Mouse (Mus musculus) right cerebral cortex, postnatal 36 days (tissue): ENCODE measurements around the gene Stoml2.

Experiments
- DNase-seq, 2 experiments: peaks; one replicate each; pipeline ENCODE4 v3.0.0; 2022; ENCODE audit warnings: low spot score in 2 of 2, mixed read lengths in 1 of 2

Stoml2 gene

DNA sequence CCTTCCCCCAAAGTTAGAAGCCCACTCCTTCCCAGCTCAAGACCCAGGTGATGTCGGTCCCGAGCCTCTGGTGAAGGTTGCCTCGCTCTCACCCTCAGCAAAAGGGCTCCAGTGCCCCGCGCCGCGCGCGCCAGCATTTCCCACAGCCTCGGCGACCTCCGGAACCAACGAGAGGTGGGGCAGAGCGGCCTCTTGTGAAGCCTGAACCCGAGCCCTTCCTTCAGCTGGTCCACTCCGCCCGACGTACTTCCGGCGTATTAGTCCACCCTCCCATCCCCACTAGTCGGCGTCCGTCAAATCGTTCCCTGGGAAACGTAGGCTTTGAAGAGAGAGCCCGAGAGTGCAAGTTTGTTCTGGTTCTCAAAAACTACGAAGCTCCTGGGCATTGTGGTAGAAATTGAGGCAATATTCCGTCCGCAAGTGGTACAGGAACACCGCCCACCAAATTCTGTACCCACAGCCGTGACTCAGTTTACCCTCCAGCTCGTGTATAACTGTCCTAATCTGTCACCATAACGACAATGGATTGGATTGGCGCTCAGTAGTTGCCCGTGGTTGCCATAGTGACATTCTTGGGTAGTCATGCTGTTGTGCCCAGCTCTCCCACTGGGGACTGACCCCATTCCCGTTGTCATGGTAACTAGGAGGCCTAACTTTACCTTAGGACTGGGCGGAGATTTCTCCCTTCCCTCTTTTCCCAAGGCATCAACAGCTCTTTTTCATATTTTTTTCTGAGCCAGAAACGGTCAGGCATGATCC lies at the start of gene Stoml2:
Gene Stoml2, minus strand, starts transcription at position 474 of the 759 bp plus-strand sequence.
- peak; percentile 90 to 94 for DNase-seq

DNA sequence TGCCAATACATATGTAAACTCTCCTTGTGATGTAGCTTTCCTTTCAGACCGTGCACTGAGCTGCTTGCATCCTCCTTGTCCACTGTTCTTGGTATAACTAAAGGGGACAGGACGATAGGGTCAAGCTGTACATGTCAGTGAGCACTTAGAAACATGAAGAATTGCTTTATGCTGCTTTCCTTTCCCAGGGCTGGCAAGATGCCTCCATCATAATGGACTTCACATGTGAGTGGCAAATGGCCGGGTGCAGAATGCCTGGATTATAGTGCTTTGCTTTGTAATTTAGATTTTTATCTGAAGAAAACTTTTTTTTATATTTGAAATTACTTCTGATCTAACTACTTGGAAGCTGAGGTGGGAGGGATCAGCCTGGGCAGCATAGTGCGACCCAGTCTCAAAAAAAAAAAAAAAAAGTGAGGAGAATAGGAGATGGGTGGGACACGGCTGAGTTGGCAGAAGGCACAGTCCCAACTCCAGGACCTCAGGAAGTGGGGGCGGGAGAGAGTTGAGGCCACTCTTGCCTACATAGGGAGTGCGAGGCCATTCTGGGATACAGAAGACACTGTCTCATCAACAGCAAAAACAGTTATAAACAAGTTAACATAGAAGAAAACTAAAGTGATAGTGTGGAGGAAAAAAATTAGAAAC lies 46.7 kb upstream of the Stoml2 start:
- no peak for DNase-seq

DNA sequence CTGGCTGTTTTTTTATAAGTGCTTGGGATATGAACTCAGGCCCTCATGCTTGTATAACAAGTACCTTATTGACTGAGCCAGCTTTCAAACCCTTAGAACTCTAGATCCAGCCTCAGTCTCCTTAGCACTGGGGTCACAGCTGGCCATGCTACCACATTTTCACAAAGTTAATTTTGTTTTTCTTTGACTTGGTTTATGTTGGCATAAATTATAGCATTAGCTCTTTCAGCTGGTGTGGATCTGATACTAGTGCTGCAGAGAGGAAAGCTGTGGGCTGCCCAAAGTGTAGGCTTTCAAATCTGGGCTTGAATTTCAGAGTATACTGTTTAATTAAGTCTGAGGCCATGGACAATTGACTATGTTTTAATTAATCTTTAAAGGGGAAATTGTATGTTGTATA lies 43.4 kb upstream of the Stoml2 start:
- no peak for DNase-seq

DNA sequence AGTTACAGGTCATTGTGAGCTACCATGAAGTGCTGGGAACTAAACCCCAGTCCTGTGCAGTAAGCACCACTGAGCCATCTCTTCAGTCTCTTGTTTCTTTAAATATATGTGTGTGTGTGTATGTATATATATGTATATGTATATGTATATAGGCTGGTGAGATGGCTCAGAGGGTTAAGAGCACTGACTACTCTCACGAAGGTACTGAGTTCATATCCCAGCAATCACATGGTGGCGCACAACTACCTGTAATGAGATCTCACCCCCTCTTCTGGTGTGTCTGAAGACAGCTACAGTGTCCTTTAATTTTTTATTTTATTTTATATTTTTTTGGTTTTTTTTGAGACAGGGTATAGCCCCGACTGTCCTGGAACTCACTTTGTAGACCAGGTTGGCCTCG lies 34.0 kb upstream of the Stoml2 start:
- no peak for DNase-seq

DNA sequence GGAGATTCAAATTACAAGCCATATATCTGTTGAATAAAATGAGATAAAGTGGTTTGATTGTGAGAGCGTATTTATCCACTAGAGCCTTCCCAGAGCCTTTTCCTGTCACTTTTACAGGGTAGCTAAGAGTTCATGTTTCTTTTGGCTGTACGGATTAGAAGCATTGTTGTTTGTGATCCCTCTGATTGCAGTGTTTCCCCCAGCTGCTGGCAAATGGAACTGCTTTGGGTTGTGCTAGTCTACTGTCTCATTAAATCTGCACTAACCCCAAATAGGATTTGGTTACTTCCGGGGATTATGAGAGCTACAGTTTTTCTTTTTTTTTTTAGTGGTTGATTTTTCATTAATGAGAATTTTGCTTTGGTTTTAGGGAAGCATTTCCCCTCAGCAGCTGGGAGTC lies 28.8 kb upstream of the Stoml2 start:
- DNase-seq, result no peak

DNA sequence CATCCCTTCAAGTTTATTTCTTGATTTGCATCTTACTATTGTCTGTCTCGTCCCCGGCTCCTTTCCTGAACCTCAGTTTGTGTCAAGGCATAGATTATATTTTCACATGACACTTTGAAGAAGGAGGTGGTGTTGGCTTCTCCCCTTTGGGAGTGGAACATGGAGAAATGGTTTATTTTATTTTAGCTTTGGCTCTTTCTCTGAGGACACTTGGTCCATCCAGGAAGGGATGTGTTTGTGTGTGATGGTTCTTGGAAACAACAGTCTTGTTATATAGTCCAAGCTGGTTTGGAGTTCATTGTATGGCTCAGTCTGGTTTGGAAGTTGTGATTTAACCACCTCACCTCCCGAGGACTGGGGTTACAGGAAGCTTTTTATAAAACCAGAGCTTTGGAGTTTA lies 28.2 kb upstream of the Stoml2 start:
- no peak for DNase-seq

DNA sequence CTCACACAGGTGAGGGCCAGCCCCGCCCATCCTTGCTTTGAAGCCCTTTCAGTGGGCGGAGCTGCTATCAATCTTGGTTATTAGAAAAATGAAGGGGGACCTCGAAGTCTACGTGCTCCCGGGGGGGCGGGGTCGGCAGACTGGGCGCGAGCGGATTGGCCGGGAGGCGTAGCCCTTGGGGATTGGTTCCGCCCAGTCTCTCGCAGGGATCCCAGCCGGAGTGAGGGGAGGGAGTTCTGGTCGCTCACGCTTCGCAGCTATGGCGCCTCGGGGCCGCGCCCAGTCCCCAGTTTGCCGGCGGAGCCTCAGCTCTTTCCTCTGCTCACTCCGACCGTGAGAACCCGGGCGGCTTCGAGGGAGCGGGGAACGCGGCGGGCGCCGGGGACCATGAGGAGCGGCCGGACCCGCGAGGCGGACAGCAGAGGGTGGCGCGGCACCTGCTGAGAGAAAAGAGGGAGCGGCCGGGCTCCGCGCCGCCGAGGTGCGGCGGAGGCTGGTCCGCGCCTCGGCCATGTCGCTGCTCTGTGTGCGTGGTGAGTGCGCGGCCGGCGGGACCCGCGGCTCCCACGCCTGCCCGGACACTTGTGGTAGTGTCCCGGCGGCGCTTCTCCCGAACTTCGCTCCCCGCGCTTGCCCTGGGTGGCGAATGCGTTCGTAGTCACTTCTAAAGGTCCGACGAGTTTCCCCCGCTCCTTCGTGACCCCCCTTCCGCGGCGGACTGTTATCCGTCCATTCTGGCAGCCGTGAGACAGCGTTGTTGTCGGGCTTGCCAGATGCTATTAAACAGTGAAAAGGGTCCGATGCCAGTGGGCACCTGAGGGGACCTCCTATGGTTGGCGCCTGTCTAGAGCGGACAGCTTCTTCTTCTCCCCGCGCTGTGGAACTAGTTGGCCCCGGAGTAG lies 27.5 kb upstream of the Stoml2 start, which contains the start of gene Unc13b:
Gene Unc13b, plus strand, starts transcription at position 201 of the 902 bp plus-strand sequence.
- DNase-seq, result peak; percentile 84 to 87

DNA sequence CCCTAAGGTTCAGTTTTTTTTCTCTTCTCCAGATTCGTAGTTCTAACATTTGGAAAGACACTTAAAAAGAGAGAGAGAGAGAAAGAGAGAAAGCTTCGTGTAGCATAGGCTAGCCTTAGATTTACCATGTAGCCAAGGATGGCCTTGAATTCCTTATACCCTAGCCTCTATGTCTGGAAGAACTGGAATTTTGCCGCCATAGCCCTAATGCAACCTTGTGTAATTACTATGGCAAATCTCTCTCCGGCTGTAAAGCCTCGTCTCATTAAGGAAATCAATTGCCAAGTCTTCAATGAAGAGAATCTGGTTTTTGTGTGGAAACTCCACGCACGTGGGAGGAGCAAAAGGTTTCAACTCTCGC lies 26.9 kb upstream of the Stoml2 start:
- no peak for DNase-seq

DNA sequence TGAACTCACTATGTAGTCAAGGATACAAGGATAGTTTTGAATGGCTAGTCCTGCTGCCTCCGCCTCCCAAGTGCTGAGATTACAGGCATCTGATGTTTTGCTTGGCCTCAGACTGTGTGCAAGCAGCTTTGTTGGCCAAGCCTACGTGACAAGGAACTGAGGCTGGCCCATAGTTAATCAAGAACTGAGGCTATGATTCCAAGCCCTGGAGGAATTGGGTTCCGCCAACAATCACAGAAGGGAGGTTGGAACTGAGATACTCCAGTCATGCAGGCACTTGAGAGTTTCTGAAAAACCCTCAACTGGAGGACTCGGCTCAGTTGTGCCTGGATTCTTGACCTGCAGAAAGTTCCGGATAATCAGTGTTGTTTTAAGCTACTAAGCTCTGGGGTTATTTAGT lies 26.1 kb upstream of the Stoml2 start:
- DNase-seq, result no peak

DNA sequence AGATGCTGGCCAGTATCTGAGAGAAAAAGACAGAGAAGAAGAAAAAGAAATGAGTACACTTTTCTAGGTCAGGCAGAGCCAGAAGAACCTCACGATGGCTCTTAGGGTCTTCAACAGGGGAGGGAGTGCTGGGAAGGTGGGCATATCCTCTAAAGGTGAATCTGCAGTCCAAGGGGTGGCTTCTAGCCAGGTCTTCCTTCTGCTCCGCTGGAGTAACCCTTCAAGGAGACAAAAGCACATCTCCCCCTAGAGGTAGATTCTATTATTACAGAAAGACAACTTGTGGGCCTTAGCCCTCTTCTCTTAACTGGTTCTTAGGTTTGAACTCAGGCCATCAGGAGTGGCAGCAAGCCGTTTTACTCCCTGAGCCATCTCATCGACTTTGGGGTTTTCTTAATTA lies 21.1 kb upstream of the Stoml2 start:
- no peak for DNase-seq

DNA sequence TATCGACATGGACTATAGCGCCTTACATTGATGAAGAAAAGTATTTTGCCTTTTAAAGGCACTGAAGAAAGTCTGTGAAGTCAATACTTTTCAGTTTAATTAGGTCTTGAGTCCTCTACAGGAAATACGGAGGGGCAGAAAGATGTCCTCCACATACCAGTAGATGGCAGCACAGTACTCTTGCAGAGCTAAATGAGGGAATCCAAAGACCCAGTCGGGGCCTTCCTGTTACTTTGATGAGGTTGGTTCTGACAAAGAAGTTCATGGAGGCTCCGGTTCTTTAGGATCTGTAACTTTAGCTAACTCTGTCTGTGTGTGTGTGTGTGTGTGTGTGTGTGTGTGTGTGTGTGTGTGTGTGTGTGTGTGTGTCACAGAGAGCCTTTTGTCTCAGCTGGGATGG lies 15.7 kb upstream of the Stoml2 start:
- no peak for DNase-seq

DNA sequence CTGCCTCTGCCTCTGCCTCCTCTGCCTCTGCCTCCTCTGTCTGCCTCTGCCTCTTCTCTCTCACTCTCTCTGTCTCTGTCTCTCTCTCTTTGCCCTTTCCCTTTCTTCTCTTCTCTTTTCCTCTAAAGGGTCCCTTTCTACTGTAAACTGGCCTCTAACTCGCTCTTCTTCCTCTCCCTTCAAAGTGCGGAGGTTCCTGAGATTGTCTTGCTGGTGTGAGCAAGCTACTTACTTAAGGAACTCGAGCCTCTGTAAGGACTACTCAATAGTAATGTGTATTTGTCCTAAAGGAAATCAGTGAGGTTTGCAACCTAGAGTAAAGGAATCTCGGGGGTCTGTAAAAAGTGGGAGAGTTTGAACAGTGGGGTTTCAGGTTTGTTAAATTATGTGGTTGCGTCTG lies 15.1 kb upstream of the Stoml2 start:
- DNase-seq, result no peak

DNA sequence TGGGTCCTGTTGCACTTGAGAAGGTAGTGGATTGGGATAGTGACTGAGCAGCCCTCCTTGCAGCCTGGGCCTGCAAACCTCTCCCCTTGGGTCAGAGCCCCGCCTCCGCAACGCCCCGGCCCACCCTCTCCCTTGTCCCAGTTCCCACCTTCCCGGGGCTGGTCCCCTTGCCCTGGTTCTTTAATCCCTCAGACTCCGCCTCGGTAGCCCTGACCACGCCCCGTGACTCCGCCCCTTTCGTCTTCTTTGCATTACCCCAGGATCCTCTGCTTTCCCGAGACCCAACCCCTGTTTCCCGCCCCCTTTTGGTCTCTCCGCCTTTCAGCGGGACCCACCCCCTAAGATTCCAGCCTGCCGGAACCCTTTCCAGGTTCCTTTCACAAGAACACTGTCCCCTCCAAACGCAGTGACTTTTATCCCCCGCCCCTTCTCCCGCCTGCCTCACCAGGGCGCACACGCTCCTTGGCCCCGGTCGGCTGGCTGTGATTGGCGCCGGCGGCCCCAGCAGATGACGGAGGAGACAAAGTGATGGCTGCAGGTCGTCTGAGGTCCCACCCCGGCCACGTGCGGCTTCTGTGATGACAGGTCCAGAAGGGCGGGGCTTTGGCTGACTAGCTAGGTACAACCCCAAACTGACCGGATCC lies 14.3 kb upstream of the Stoml2 start, which contains the start of gene Fam214b:
Gene Fam214b, minus strand, starts transcription at position 562 of the 644 bp plus-strand sequence.
- DNase-seq, result peak; percentile 90 to 92

DNA sequence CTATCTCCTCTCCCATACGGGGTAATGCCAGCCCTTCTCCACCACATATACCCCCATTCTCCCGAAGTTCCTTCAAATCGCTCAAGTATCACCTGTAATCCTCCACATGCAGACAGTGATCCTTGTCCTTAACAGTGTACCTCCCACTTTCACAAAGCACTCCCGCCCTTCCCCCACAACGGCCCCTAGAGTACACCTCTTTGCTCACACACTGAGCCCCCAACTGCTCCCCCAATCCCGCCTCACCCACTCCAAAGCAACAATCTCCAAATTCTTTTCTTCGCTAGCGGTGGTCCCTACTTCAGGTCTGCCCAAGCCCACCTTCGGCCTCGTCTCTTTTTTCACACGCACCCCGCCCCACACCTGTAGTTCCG lies 13.8 kb upstream of the Stoml2 start:
- no peak for DNase-seq

DNA sequence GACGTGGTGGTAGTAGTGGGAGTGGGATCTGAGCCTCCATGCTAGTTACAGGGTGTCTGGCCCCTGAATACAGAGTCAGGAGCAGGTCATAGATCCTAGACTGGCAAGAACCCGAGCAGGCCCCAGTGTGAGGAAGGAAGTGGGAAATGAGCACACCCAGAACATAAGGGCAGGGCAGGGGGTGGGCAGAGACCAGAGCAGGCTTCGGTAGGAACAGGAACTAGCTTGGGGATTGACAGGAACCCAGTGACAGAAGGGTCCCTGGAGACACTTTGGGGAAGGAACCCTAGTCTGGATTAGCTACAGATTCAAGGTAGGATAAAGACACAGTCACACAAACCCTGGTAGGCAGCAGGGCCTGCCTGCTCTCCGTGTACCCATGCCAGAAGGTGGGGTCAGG lies 13.2 kb upstream of the Stoml2 start:
- DNase-seq, result no peak

DNA sequence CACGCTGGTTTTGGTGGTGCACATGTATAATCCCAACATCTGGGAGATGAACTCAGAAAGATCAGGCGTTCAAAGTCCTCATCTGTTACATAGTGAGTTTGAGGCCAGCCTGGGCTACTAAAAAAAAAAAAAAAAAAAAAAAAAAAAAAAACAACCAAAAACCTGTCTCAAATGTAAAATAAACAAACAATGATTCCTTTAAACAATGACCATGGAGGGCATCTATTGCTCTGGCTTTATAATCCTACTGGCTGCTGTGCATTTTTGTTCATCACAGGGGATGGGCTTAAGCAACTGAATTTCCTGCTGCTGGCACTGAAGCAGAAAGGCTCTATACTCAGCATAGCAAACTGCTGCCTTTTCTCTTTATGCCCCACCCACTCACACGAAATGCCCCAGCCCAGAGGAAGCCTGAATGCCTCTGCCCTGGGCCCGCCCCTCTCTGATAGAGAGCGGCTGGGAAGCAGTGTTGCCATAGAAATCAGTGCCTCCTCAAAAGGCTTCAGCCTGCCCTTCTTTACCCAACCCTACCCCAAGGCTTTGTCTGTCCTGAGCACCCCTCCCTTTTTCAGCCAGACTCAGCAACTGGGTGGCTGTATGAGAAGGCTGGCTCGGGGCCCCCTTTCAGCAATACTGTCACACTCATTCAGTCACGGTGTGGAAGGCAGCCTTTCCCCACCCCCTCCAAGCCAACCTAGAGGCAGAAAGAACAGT lies 12.3 kb upstream of the Stoml2 start:
- DNase-seq, result no peak

DNA sequence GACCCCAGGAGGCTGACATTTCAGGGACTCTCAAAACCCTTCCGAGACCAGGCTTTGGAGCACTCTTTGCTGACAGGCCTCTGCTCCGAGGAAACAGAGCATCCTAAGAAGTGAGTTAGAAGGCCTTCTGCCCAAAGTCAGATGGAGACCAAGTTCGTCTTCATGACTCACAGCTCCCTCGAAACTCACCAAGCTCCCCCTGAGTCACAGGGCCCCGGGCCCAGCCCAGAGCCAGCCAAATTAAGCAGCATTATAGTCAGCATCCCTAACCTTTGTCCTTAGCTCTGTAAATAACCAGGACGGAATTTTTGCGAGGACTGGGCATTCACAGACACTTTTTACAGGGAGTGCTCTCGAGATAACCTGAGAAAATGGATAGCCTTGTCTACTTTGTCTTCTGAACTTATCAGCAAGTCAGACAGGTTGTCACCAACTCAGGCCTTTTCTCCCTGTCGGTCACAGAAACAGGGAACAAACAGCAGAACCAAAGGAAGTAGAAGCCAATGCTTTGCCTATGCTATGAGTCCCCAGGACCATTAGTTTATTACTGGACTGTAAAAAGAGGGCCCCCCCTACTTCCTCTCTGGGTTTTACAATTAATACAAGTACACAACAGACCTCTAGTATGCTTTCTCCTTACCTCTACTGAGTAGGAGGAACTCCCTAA lies 9.5 kb upstream of the Stoml2 start:
- no peak for DNase-seq

DNA sequence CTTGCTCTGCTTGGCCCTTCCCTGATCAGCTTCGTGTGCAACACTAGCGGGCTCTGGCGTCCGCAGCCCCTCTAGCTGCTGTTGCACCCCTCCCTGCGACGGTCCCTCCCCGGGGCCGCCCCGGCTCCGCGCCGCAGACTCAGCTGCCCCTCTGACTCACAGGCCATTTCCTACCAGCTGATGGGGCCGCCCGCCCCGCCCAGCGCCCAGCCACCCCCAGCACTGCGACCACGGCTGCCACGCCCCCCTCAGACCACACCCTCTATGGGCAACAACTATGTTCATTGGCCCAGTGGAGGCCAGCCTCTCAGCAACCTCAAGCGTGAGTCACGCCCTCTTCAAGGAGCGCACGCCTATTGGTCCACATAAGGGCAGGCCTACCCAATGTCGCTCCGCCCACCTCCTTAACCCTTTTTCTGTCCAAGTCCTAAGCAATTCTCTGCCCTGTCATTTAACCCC lies 8.6 kb upstream of the Stoml2 start:
- DNase-seq, result peak; percentile 96 to 98

DNA sequence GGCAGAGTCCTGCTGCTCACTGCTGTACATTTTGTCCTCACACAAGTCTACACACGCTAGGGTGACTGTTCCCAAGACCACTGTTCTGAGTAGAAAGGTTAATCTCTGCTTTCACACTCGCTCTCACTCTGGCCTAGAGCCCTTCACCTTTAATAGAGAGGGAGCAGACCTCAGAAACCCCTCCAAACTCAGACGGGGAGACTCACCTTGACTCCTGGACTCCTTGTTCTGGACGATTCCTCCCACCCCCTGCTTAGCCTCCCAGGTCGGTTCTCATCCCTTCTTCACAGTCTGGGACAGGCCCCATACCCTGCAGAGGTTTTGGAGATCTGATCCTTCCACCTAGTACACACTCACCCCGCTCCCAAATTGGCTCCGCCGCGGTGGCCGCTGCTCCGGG lies 8.1 kb upstream of the Stoml2 start:
- DNase-seq, result no peak
